Mouse (Mus musculus): ENCODE measurements around the gene Pip4k2c.

DNA sequence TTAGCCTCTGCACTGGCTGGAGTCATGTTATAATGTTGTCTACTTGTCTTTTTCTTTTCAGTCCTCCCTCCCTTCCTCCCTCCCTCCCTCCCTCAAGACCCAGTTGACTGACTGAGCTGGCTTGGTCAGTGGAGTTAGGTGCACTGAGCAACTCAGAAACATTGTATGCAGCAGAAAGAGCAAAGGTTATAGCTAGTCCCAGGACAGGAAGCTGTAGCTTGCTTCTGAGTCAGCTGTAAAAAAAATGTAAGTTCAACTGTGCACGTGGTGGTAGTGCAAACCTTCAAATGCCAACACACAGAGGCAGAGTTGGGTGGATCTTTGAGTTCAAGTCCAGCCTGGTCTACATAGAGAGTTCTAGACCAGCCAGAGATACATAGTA, 3.0 kb upstream of the Pip4k2c start:
- no peak for TF ChIP-seq EP300 (IDR thresholded peaks at IDR 0.05; ENCODE audit: insufficient read depth, low read depth, low read length)
- no peak for TF ChIP-seq CTCF (IDR thresholded peaks at IDR 0.05; ENCODE audit: low read depth, low read length)
- TF ChIP-seq POLR2A (IDR thresholded peaks at IDR 0.05; ENCODE audit: insufficient read depth, low read length): no peak
